Mouse (Mus musculus) heart, adult 2 months (tissue): ENCODE data around the gene Zc4h2. TPM values are rescaled to one million over a fixed set of nuclear protein-coding genes. Genes with fewer than 3 reads are reported as not detected.

Experiments used
- DNase-seq, 2 experiments: peaks; one replicate each; pipeline ENCODE4 v3.0.0; 2021
- H3K27ac ChIP-seq: fragments of 200-600 bp; 2 replicates; pipeline ENCODE4 v1.8.1; 2022
- H3K27me3 ChIP-seq: fragments of 200-500 bp; 2 replicates; pipeline ENCODE4 v1.6.1; 2012; ENCODE audit warnings: mild to moderate bottlenecking, low read length, inconsistent platforms, mixed read lengths; ENCODE audit not compliant: control insufficient read depth, insufficient read depth
- H3K36me3 ChIP-seq: fragments of 200-500 bp; 2 replicates; pipeline ENCODE4 v1.6.1; 2012; ENCODE audit warnings: low read length, inconsistent platforms; ENCODE audit not compliant: control insufficient read depth, insufficient read depth
- H3K4me1 ChIP-seq: fragments of 200-500 bp; 2 replicates; pipeline ENCODE4 v1.6.1; 2011; ENCODE audit warnings: low read length; ENCODE audit not compliant: control insufficient read depth, insufficient read depth
- H3K4me3 ChIP-seq: fragments of 200-600 bp; 2 replicates; pipeline ENCODE4 v1.8.1; 2022
- H3K79me2 ChIP-seq: fragments of 200-500 bp; replicated peaks from 2 replicates; pipeline ENCODE4 v1.6.1; 2012; ENCODE audit warnings: mild to moderate bottlenecking, inconsistent platforms, low read length, moderate library complexity, mixed read lengths; ENCODE audit not compliant: control insufficient read depth, insufficient read depth
- H3K9ac ChIP-seq: fragments of 200-500 bp; 2 replicates; pipeline ENCODE4 v1.6.1; 2012; ENCODE audit warnings: low read depth, mild to moderate bottlenecking, control low read depth, inconsistent platforms, low read length, mixed read lengths
- CTCF ChIP-seq: fragments of 200-600 bp; IDR thresholded peaks from 2 replicates; pipeline ENCODE4 v1.8.1; 2022; ENCODE audit warnings: antibody characterized with exemption, mild to moderate bottlenecking, moderate library complexity
- EP300 ChIP-seq: fragments of 200-500 bp; IDR thresholded peaks from 2 replicates; pipeline ENCODE4 v1.6.1; 2011; ENCODE audit warnings: low read depth, low read length, control low read depth; ENCODE audit not compliant: insufficient read depth
- POLR2A ChIP-seq: fragments of 200-500 bp; IDR thresholded peaks from 2 replicates; pipeline ENCODE4 v1.6.1; 2011; ENCODE audit warnings: mild to moderate bottlenecking, low read depth, low read length, control low read depth; ENCODE audit not compliant: insufficient read depth
- WGBS: fragments of 180-500 bp; shearing (Covaris S2); methylation state at CpG from one replicate; pipeline ENCODE4 v1.1.7; 2018; 5-methylcytosine and 5-hydroxymethylcytosine counted together
- intact Hi-C: fragments of 180-260 bp; cut with DNase I; formaldehyde crosslinking; loops from one replicate; pipeline ENCODE4 v1.15.1; 2025
- long read RNA-seq: library from polyadenylated mRNA; stranded (forward); transcript quantifications from one replicate; pipeline ENCODE4 v2.0.0, GENCODE M21; 2021
- polyA plus RNA-seq: library from polyadenylated mRNA; depleted of rRNA; stranded (reverse); fragments of >200 nt; gene quantifications from 2 replicates; pipeline ENCODE4 v1.2.3, GENCODE M21; 2012; rRNA removed
- total RNA-seq, 2 experiments: library from RNA; stranded (reverse); gene quantifications; 2 replicates each; pipeline ENCODE4 v1.2.3; 2021

Zc4h2 gene
- total RNA-seq (1 to 10 TPM; 1.0 to 1.3 TPM), polyA plus RNA-seq (0.82 and 2.2 TPM in 2 replicates)
- long read RNA-seq, partial matches to known transcripts: 0 of 1 reads
- long read RNA-seq, other reads (novel, unspliced or antisense): 0 of 1 reads

- Histone ChIP-seq H3K79me2 (no peaks in the 10 kb centered on the region), H3K4me3 (peak within 1 kb of the TSS; percentile 68), H3K36me3 (no peaks in the 10 kb centered on the region), H3K4me1 (no peaks in the 10 kb centered on the region), H3K27me3 (no peaks in the 10 kb centered on the region), H3K27ac (peak within 1 kb of the TSS; percentile 78), H3K9ac (peak within 1 kb of the TSS; percentile 73)
- peak; percentile 63 to 78 for DNase-seq
- intact Hi-C loops: loop anchor here (10.0 kb wide), 1 partner anchor 213 kb away; the partner anchor contains the start of gene Amer1
- TF ChIP-seq POLR2A (no peak), CTCF (no peak), EP300 (no peak)
- WGBS: 24% methylated on average over 7 of the region's 7 CpGs
These were observed at the start of gene Zc4h2 for GRCm38 (mm10) chrX:95657804-95658599. Gene Zc4h2 (minus strand): TSS chrX:95658509.

- intact Hi-C loops: loop anchor here (1.0 kb wide), 1 partner anchor 51 kb away; no protein-coding TSS in a partner anchor
- 31% methylated on average over 1 of the region's 1 CpGs for WGBS
- H3K4me1 ChIP-seq: no peaks in the 10 kb centered on the region
- H3K4me3 ChIP-seq: no peak overlapping the region
- no peak overlapping the region for H3K27ac ChIP-seq
- no peaks in the 10 kb centered on the region for H3K79me2 ChIP-seq
- H3K27me3 ChIP-seq: no peaks in the 10 kb centered on the region
- no peak for DNase-seq
- H3K9ac ChIP-seq: no peak overlapping the region
- TF ChIP-seq CTCF (peak; percentile 35), EP300 (no peak), POLR2A (no peak)
- H3K36me3 ChIP-seq: no peaks in the 10 kb centered on the region
These were observed 28.8 kb upstream of the Zc4h2 start for GRCm38 (mm10) chrX:95687119-95687518.

GRCm38 (mm10) chrX:95682206-95682605 lies 23.9 kb upstream of the Zc4h2 start:
- DNase-seq: no peak
- TF ChIP-seq EP300 (no peak), POLR2A (no peak), CTCF (no peak)
- WGBS: 68% methylated on average over 1 of the region's 1 CpGs
- Histone ChIP-seq H3K4me1 (no peaks in the 10 kb centered on the region), H3K36me3 (no peaks in the 10 kb centered on the region), H3K79me2 (no peaks in the 10 kb centered on the region), H3K27me3 (no peaks in the 10 kb centered on the region), H3K9ac (no peak overlapping the region), H3K4me3 (no peak overlapping the region), H3K27ac (no peak overlapping the region)
- intact Hi-C loops: no loop called here

GRCm38 (mm10) chrX:95658600-95659084 lies 333 bp upstream of the Zc4h2 start:
- no peaks in the 10 kb centered on the region for H3K27me3 ChIP-seq
- intact Hi-C loops: loop anchor here (10.0 kb wide), 1 partner anchor 214 kb away; the partner anchor contains the start of gene Amer1
- H3K4me1 ChIP-seq: no peaks in the 10 kb centered on the region
- TF ChIP-seq EP300 (no peak), CTCF (no peak), POLR2A (no peak)
- H3K27ac ChIP-seq: peak overlapping the region; percentile 78
- 18% methylated on average over 12 of the region's 12 CpGs for WGBS
- H3K79me2 ChIP-seq: no peaks in the 10 kb centered on the region
- DNase-seq: no peak
- H3K9ac ChIP-seq: peak overlapping the region; percentile 73
- peak overlapping the region; percentile 68 for H3K4me3 ChIP-seq
- H3K36me3 ChIP-seq: no peaks in the 10 kb centered on the region

DNA sequence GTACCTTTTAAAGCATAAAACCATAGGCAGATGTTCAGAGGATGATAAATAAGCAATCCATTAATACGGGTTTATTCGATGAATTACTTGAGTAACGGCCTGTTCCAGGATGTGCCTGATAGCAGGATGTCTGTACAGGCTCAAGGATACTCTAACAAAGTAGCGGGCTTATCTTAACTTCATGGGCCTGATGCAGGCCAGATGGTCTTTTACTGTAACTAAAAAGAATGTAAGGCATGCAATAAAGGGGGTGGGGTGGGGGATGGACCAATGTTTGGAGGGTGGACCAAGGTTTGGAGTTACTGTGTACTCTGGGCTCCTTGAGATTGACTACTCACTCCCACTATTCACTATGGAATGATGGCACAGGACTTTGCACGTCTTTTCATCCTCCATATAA lies 57.7 kb downstream of the Zc4h2 start:
- no peak overlapping the region for H3K4me3 ChIP-seq
- H3K27ac ChIP-seq: no peak overlapping the region
- intact Hi-C loops: no loop called here
- H3K79me2 ChIP-seq: no peaks in the 10 kb centered on the region
- H3K27me3 ChIP-seq: no peaks in the 10 kb centered on the region
- no peaks in the 10 kb centered on the region for H3K36me3 ChIP-seq
- TF ChIP-seq CTCF (no peak), EP300 (no peak), POLR2A (no peak)
- no peaks in the 10 kb centered on the region for H3K4me1 ChIP-seq
- 43% methylated on average over 5 of the region's 5 CpGs for WGBS
- DNase-seq: no peak
- H3K9ac ChIP-seq: no peak overlapping the region

Other genes with a start within 250 kb of the Zc4h2 start
- gene Amer1, start 213.6 kb downstream of the Zc4h2 start, total RNA-seq: 1 to 10 TPM; 3.4 to 4.9 TPM
- 1.7 and 3.0 TPM in 2 replicates for gene Amer1, start 213.6 kb downstream of the Zc4h2 start, polyA plus RNA-seq
- gene Asb12, start 100.5 kb downstream of the Zc4h2 start, total RNA-seq: 10 to 100 TPM; 10.1 to 12.7 TPM
- 15.7 and 23.0 TPM in 2 replicates for gene Asb12, start 100.5 kb downstream of the Zc4h2 start, polyA plus RNA-seq
- not detected for gene Pfn5, start 100.4 kb downstream of the Zc4h2 start, total RNA-seq
- gene Pfn5, start 100.4 kb downstream of the Zc4h2 start, polyA plus RNA-seq: not detected in 2 replicates
- gene Zc3h12b, start 53.2 kb upstream of the Zc4h2 start, total RNA-seq: 1 to 10 TPM in 1 of 2 experiments, under 1 TPM in 1; 0.73 to 1.2 TPM
- gene Zc3h12b, start 53.2 kb upstream of the Zc4h2 start, polyA plus RNA-seq: 0.32 and 0.51 TPM in 2 replicates